Mouse (Mus musculus): Measurements from ENCODE around the gene Shc2.
A peak's percentile ranks its signal among the peaks of the same experiment; 100 is the strongest.

Gene Shc2

DNA sequence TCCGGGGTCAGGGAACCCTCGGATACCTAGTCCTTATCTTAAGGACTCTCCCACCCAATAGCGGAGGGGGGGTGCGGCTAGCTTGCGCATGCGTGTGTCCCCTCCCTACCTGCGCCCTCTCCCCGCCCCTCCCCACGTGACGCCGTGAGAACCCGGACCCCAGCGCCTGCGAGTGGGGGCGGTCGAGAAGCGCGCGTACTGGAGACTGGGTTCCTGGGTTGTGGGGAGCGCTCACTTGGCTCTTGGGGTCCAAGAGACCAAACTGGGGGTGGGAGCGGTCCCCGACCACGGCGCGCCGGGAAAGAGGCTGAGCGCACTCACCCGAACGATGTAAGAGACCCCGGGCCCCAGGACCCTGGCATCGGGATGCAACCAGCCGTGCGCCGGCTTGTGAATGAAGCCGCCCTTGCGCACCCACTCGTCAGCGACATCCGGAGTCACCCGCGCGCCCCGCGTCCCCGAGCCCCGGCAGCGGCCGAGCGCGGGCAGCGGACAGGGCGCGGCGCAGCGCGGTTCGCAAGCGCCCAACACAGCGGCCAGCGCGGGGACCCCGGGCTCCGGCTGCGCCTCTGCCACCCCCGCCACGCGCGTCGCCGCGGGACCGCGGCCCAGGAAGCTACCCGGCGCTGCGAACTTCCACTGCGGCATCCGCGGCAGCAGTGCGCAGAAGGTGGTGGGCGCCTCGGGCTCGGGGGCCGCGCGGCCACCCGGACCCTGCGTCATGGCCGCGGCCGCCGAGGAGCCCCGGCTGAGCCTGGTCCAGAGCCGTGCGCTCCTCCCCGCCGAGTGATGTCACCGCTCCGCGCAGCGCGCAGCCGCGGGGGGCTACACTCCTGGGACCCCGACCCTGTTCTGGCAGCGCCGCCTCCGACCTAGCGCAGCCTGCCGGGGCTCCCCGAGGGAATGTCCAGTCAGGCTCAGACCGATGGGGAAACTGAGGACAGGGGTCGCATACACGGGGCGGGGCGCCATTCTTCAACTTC, at the start of gene Shc2:
Shc2 (minus strand) TSS at position 791 of the 983 bp plus-strand sequence.
- DNase-seq = peak; percentile 77 to 82

DNA sequence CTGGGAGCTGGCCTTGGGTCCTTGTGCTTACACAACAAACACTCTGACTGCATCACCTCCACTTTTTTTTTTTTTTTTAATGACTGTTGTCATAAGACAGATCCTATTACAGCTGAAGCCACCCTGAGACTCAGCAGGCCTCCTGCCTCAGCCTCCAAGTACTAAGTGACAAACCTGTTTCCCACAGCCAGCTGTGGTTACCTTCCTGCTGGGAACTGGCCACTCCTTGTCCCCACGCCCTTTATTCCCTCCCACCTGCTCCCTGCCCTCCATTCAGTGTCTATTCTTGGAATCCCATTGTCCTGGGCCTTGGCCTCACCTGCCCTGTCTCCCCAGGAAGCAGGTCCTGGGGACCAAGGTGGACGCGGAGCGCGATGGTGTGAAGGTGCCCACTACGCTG, 49.8 kb upstream of the Shc2 start:
- no peak for DNase-seq

DNA sequence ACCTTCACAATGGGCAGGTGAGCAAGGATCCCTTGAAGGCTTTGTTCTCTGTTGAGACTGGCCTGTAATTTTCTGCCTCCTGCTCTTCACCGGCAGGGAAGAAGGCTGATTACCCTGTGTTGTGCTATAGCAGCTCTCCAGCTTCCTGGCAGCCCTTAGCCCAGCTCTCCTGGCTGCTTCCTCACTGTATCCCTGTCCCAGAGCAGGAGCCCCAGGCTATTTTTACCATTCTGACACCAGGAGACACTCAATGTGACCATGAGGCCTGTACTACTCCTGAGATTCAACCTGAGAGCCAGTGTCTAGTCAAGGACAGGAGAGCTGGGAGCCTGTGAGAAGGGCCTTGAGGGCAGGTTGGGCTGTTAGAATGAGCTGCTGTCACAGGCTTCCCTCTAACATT, 49.0 kb upstream of the Shc2 start:
- DNase-seq = no peak

DNA sequence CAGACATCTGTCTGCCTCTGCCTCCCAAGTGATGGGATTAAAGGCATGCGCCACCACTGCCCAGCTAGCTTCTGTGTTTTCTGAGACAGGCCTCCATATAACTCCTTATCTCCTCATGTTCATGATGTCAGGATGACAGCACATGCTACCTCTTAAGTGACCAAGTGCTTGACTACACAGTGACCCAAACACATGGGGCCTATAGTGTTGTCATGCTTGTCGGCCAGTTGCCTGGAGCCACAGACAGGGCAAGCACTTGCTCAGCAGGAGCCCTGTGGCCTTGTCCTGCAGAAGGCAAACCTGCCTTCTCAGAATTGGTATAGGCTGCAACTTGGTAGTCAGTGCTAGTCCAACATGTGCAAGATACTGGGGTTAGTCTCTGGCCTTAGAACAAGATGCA, 48.5 kb upstream of the Shc2 start:
- DNase-seq = no peak

DNA sequence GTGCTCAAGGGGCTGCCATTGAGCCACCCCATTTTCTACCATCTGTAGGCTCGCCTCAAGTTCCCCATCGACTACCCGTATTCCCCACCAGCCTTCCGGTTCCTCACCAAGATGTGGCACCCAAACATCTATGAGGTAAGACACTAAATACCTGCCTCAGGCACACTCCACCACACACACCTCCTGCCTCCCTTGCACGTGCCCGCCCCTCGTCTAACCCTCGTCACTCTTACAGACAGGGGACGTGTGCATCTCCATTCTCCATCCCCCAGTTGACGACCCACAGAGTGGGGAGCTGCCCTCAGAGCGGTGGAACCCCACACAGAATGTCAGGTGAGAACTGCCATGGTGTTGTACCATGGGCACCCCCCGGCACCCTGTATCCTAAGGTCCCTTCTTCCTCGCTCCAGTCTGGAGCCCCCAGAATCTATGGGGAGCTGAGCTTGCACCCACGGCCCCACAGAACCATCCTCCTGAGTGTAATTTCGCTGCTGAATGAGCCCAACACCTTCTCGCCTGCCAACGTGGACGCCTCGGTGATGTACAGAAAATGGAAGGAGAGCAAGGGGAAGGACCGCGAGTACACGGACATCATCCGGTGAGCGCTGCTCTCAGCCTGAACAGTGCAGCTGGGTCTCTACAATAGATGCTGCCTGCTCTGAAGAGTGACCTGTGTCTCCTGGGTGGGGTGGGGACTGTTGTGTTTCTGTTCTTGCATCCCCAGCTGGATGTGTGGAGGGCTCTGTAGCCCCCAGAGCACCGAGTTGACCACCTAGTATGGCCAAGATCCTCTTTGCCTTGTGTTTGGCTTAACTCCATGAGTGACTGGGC, 47.3 kb upstream of the Shc2 start:
- no peak for DNase-seq

DNA sequence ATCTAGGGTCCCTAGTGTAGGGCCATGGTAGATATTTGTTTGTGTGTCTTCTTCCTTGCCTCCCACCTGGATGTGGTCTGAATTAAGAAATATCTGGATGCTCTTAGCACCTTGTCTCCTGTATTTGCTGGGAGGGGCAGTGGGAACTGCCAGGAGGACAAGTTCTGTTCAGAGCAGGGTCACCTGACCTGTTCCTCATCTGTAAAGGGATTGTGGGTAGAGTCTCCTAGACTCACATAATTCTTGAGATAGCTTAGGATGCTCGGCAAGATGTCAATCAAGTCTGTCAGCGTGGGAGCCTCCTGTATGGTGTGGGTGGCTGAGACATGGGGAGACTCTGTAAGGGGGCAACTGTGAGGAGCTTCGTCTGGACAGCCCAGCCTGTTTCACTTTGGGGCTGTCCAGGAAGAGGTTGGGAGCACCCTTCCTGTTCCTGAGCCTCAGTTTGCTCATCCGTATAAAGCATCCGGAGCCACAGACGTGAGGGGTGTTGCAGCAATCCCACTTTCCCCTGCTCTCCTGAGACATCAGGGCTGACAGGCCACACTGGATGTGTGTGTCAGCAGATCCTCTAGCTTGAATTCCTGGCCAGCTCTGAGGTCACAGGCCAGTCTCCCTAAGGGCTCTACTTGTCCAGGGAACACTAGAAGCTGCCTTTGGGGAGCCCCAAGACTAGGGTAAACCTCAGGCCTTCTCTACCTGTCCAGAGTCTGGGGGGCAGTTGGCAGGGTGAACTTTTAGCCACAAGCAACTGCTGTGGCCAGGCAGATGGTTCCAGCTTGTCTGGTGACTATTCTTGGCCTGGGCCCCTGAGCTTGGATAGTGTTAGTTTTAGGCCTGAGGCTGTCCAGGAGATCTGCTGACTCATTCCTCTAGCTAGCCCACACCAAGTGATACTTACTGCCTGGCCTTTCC, 46.3 kb upstream of the Shc2 start:
- no peak for DNase-seq

DNA sequence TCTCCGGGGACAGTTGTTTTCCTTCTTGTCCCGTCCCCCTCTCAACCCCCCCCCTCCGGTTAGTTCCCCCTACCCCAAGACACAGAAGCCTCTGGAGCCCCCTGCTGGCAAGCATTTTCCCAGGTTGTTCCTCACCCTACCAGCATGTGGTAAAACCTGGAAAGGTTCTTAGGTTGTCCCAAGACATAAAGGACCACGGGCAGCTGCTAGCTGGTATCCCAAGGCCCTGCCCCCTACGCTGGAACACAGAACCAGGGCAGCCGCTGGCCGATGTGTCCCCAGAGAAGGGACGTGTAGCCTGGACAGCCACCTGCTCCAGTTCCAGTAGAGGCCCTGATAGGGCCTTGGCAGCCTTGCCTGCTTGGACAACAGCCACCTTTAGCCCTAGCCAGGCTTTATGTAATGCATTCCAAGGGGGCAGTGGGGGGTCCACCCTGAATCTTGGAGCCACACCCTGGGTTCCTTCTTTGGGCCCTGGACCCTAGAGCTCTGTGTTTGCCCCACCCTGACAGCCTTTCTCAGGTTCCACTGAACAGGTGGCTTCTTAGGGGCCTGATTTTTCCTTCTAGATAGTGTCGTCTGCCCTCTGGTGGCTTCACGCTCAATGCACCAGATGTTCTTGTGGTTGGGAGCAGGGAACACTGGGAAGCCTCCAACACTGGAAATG, 45.3 kb upstream of the Shc2 start:
- peak; percentile 84 to 88 for DNase-seq

DNA sequence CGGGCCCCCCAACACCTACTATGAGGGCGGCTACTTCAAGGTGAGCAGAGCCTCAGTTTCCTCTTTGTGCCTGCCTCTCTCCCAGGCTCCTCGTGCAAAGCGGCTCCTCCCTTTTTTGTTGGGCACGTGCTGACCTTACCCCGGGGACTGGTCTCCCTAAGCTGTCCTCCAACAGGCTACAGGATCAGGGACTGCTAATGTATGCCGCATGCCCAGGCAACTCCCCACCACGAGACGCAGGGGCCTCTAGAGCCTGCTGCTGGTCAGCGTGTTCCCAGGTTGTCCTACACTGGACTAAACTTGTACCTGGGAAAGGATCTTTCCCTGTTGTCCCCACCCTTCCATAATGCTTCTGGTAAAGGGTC, 44.8 kb upstream of the Shc2 start:
- DNase-seq = peak; percentile 47 to 60

DNA sequence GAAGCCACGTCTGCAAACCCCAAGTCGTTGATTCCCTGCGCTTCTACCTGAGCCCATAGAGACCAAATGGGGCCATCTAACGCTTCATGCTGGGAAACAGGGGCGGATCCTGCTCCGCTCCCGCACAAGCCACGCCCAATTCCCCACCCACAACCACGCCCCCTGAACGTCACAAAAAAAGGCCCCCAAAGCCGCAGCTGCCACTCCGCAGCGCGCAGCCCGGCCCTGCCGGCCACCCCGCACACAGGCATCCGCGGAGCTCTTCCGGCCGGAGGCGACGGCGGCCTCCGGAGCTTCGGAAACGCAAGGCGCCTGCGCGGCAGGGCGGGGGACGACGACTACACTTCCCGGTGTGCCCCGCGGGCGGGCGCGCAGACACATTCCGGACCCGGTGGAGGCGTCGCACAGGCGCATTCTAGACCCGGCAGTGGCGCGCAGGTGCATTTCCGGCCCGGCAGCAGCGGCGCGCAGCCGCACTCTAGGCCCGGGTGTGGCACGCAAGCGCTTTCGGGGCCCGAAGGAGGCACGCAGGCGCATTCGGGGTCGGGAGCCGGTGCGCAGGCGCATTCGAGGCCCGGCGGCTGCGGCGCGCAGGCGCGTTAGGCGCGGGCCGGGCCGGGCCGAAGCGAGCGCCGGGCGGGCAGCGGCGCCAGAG, 44.0 kb upstream of the Shc2 start, which contains the start of gene Cdc34:
Cdc34 (plus strand) TSS at position 605 of the 655 bp plus-strand sequence.
- DNase-seq = peak; percentile 99

DNA sequence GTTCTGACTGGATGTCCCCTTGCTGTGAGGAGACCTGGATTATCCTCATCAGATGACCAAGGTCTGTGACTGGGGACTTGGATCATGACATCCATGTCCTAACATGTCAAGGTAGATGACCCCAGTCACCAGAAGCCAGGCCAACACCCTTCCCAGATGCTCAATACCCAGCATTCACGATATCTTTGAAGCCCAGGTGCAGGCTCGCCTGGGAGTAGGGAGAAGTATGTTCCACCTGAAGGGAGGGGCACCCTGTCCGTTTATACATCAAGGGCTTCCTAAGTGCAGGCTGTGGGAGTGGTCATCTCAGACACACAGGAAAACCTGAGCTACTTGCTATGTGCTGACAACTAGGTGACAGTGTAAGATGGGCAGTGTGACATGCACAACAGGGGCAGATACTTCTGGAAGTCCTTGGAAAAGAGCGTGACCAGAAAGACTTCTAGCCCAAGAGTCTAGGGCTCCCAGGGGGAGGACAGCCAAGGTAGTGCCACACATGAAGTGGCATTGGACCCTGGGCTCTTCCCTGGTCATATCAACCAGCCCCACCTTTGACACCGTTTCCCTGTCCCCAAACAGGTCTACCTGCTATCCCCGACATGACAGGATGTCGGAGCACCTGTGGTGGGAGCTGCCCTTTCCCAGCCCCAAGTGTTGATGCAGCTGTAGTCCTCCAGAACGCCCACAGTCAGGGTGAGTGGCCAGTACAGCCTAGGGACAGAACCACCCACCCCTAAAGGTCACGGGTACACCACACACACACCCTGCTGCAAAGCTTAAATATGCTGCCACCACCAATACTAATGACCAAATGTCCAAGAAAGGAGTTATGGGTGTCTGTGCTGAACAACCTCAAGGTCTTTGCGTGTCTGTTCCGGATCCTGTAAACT, 43.1 kb upstream of the Shc2 start:
- DNase-seq = peak in 1 of 2 experiments; percentile 35

DNA sequence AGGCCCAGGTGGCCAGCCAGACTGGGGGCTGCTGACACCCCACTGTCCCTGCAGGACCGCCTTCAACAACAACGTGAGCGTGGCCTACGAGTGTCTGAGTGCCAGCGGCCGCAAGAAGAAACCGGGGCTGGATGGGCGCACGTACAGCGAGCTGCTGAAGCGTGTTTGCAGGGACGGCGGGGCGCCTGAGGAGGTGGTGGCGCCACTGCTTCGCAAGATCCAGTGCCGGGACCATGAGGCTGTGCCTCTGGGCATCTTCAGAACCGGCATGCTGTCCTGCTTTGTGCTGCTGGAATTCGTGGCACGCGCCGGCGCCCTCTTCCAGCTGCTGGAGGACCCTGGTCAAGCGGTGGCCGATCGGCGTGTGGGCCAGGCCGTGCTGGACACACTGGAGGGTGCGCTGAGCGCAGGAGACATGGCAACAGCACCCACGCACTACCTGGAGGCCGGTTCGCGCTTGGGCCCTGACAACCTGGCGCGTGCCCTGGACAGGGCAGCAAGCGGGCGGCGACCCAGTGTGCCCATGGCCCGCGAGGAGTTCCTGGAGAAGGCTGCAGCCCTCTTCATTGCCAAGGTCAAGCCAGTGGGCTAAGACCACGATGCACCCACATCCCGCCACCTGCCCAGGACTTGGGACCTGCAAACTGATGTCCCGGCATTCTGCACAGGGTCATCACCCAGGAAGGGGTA, 37.8 kb upstream of the Shc2 start:
- DNase-seq = no peak

DNA sequence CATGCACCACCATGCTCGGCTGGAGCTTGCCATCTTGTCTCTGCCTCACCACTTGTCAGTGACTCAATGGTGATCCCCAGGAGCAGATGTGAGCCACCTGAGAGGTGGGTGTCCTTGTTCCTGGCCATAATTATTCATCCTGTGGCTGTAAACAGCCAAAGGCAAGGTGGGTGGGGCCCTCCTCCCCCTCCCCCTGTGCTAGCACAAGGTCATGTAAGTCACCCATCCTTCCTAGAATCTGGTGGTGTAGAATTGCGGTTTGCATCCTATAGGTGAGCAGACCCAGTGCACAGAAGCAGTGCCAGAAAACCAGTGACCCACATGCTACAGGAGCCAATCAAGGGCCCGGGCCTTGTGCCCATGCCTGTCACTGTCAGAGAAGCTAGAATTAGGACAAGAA, 35.3 kb upstream of the Shc2 start:
- no peak for DNase-seq

DNA sequence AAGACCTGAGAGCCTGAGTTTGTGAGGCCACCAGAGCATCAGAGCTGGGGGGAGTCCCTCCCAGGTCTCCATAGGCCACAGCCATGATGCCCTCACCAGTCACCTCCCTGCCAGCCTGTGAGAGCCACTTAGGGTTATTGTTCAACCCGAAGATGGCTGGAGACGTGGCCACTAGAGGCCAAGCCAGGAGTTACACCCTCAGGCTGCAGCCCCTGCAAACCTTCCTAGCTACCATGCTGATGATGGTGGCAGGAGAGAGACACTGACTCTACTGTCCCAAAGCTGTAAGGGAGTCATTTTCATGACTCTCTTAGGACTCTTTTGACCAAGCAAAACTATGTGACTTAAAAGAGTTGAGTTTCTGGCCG, 34.4 kb upstream of the Shc2 start:
- DNase-seq = peak in 1 of 2 experiments; percentile 50

DNA sequence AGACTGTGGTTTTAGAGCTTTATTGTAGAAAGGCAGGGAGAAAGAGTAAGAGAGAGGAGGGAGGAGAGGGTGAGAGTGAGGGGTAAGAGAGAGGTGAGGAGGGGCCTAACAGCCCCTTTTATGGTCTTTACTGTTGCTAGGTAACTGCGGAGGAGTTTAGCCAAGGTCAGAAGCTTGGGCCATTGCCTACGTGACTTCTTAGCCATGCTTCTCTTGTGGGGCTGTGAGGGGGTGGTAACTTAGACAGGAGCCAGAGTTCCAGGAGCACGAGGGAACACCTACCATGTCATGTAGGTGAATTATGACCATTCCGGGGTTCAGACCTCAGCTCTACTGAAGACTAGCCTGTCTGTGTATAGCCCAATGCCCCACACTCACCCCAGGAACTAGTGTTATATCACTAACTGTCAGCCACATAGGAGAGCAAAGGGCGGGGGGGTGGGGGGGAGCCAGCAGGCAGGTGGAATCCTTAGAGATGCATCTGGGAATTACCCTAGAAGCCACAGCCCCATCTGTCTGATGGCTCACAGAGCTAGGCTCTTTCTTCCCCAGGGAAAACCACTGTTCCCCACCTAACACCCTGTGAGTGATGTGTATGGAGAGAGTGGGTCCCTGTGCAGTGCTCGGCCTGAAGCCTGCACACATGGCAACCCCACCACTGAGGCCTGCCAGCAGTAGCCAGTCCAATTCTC, 33.8 kb upstream of the Shc2 start:
- DNase-seq = no peak

DNA sequence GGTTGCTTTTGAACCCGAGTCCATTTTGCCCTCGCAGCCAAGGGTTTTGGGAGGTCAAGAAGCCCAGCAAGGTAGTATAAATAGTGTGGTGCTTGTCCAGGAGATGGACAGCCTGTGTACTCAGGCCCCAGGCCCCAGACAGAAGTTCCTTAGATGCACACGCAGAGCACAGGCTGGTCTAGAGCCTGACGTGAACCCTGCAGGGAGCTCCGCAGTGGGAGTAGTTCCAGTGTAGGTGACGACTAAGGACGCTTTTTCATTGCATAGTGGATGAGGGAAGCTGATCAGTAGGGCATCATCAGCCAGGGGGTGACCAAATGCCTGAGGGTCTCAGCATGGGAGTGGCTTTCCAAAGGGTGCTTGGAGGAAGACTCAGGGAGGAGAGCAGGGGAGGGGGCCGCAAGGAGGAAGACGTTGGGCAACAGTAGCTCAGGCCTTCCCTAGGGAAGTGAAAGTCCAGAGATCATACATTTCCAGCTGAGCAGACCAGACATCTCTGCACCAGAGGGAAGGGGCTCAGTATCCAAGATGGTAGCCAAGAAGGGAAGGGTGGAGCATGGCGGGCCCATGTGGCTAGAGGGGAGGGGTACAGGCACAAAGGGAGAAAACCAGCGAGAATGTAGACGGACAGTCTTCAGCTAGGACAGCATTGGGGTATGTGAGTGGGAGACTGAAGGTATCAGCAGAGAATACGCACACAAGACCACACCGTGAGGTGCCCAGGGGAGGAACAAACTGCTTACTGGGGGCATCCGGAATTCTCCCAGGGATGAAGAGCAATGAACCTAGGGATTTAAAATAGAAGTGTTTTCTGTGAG, 32.6 kb upstream of the Shc2 start:
- DNase-seq = no peak

DNA sequence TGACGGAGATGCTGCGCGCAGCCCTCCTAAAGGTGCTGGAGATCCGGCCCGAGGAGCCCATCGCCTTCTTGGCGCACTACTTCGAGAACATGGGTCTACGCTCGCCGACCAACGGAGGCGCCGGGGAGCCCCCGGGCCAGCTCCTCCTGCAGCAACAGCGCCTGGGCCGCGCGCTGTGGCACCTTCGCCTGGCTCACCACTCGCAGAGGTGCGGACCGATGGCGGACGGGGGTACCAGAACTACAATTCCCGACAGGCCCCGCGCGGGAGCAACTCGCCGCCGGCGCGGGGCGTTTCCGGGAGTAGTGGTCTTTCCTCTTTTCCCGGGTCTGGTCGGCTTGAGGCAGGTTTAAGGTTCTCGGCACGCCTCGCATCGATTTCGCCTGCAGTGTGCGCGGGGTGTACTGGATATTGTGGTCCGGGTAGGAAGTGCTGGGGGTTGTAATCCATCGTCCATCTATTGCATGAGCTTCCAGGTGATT, 31.9 kb upstream of the Shc2 start:
- DNase-seq = peak; percentile 85 to 88

DNA sequence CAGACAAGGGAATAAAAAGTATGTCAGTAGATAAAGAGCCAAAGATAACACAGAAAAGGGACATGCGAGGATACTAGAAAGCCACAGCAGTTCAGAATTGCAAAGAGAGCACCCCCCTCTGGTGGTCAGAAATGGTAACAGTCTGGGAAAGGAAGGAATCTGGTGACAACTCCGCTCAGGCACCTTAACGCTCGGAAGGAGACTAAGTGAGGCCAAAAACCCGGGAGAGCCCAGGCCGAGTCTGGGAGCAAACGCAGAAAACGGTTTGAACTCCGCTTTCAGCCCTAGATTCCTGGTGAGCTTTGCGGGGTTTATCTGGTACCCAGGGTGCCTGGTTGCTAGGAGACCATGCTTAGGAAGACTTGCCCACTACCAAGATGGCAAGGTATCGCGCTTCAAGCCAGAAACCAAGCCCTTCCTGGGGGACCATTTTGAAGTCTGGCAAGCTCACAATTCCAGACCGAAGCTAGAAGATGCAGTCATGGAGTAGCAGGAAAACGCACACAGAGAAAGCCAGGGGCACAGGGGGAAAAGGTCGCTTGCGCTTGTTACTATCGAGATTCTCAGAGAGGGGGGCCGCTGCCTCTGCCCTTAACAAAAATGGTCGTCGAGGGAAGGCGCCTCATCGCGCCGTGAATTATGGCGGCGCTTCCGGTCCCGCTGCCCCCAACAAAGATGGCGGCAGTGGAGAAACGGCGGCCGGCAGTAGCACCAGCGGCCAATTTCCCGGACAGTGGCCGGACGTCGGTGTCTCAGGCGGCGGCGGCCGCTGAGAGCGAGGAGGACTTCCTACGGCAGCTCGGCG, 31.3 kb upstream of the Shc2 start, which contains the start of gene Tpgs1:
Tpgs1 (plus strand) TSS at position 599 of the 805 bp plus-strand sequence.
- DNase-seq = peak; percentile 90 to 94
